Mouse (Mus musculus) right cerebral cortex, postnatal 10 days (tissue): Measurements from ENCODE around the gene Cutc.
A peak's percentile ranks its signal among the peaks of the same experiment; 100 is the strongest.

Source experiments
- DNase-seq, 2 experiments: peaks; one replicate each; pipeline ENCODE4 v3.0.0; 2021; ENCODE audit warnings: low spot score in 2 of 2

The Cutc gene

GRCm38 (mm10) chr19:43753226-43753835 lies 535 bp downstream of the Cutc start:
- DNase-seq: peak; percentile 91

- no peak for DNase-seq
Measured at GRCm38 (mm10) chr19:43754237-43754636, 1.4 kb downstream of the Cutc start.

- no peak for DNase-seq
Measured at GRCm38 (mm10) chr19:43754872-43755271, 2.1 kb downstream of the Cutc start.

- DNase-seq: peak in 1 of 2 experiments; percentile 74
Measured at GRCm38 (mm10) chr19:43760504-43760903, 7.7 kb downstream of the Cutc start.

- DNase-seq: no peak
Measured at GRCm38 (mm10) chr19:43761543-43762256, 8.9 kb downstream of the Cutc start.

- no peak for DNase-seq
Measured at GRCm38 (mm10) chr19:43762410-43762809, 9.6 kb downstream of the Cutc start.

- no peak for DNase-seq
Measured at GRCm38 (mm10) chr19:43766451-43766850, 13.7 kb downstream of the Cutc start.

GRCm38 (mm10) chr19:43767549-43768322 lies 14.9 kb downstream of the Cutc start:
- no peak for DNase-seq

- DNase-seq: no peak
Measured at GRCm38 (mm10) chr19:43769366-43769960, 16.7 kb downstream of the Cutc start.

- DNase-seq: no peak
Measured at GRCm38 (mm10) chr19:43770584-43770983, 17.8 kb downstream of the Cutc start.

- no peak for DNase-seq
Measured at GRCm38 (mm10) chr19:43771499-43771969, 18.7 kb downstream of the Cutc start.

- DNase-seq: no peak
Measured at GRCm38 (mm10) chr19:43772311-43772710, 19.5 kb downstream of the Cutc start.

GRCm38 (mm10) chr19:43775433-43775832 lies 22.6 kb downstream of the Cutc start:
- DNase-seq: no peak

GRCm38 (mm10) chr19:43776561-43776960 lies 23.8 kb downstream of the Cutc start:
- DNase-seq: no peak

GRCm38 (mm10) chr19:43777308-43777707 lies 24.5 kb downstream of the Cutc start:
- DNase-seq: no peak

- no peak for DNase-seq
Measured at GRCm38 (mm10) chr19:43780391-43780790, 27.6 kb downstream of the Cutc start.

- DNase-seq: no peak
Measured at GRCm38 (mm10) chr19:43781980-43782379, 29.2 kb downstream of the Cutc start, which contains the start of gene Abcc2. TSS of gene Abcc2 (plus strand) at chr19:43782192.

- no peak for DNase-seq
Measured at GRCm38 (mm10) chr19:43784761-43785160, 32.0 kb downstream of the Cutc start.

GRCm38 (mm10) chr19:43786249-43787026 lies 33.6 kb downstream of the Cutc start:
- DNase-seq: no peak

GRCm38 (mm10) chr19:43789817-43790216 lies 37.0 kb downstream of the Cutc start:
- no peak for DNase-seq

GRCm38 (mm10) chr19:43792537-43792936 lies 39.7 kb downstream of the Cutc start:
- no peak for DNase-seq
